Mouse (Mus musculus) B cell, adult 2 months (primary cell): ENCODE data around the gene Slc26a5.
A peak's percentile ranks its signal among the peaks of the same experiment; 100 is the strongest.

Source experiments
- DNase-seq, 2 experiments: peaks; one replicate each; pipeline ENCODE4 v3.0.0; 2022

Gene Slc26a5

GRCm38 (mm10) chr5:21865346-21866107 lies at the start of gene Slc26a5:
Gene Slc26a5 (minus strand): TSS chr5:21865604.
- DNase-seq, result no peak

DNA sequence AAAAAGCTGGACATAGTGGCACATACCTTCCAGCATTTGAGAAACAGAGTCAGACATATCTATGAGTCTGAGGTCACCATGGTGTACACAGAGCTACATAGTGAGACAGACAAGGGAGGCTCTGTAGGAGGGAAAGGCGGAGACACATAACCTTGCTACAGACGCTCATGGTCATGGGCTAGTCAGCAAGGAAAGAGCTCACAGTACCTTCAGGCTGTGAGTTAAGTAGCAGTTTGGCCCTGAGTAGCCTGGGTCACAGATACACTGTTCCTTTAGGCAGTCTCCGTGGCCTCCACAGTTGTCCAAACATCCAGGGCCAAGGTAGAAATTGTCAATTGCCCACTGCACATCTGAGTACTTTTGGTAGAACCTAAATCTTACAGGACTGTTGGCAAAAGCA lies 49.4 kb upstream of the Slc26a5 start:
- no peak for DNase-seq

DNA sequence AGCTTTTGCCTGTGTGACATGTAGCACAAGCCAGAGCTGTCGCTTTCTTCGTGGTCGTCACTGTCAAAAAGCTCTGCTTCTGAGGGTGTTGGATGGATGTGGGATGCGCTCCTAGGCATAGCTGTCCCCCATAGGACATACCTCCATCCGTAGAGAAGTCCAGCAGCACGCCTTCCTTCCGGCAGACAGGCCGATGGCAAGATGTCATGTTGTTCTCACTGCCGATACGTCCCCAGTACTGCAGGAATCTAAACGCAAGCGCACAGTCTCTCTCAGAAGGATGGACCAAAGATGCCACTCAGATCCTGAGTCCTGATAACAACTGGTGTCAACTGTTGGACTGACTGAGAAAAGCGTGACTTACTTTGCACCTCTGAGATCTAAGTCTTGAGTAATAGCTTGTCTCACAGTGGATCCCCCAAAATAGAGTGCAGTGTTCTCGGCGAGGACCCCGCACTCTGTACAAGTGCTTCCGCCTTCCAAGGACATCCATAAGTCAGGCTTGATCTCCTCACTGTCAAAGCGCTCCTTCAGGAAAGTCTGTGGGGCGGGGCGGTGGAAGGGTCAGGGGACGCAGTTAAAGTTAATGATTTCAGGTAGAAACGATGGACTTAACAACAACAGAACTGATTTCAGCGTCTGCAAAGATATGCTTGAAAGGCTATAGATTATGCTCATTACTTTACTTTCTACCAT lies 47.6 kb upstream of the Slc26a5 start:
- DNase-seq, result no peak

DNA sequence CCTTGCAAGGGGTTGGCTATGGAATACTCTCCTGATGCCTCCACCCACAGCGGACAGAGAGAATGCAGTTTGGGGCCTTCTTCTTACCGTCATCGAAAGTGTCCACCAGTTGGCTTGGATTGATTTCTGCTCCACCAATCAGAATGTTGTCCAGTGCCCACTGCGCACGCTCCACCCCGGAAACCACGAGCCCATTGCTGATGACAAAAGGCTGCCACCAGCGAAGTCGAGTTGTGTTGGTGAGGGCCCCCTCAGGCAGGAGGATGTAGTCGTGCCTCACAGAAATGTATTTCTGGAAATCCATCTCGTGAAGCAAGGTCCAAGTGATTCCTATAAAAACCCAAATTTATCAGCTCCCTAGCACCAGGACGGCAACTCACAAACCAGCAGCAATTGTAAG lies 45.3 kb upstream of the Slc26a5 start:
- no peak for DNase-seq

GRCm38 (mm10) chr5:21909713-21910112 lies 44.3 kb upstream of the Slc26a5 start:
- DNase-seq, result no peak

GRCm38 (mm10) chr5:21901411-21901810 lies 36.0 kb upstream of the Slc26a5 start:
- DNase-seq, result no peak

DNA sequence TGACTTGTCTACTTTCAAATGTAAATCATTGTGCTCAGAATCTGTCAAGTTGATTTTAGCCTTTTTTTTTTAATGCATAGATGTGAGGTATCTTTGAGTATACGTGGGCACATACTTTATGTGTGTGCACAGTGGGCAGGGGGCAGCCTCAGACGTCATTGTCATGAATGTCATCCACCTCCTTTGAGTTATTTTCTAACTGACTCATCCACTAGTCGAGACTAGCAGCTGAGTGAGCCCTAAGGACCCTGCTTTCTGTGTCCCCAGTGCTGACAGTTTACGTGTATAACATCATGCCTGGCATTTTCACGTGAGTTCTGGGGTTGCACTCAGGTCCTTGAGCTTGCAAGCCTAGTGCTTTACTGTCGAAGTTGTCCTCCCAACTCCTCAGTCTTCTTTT lies 35.5 kb upstream of the Slc26a5 start:
- DNase-seq, result no peak

DNA sequence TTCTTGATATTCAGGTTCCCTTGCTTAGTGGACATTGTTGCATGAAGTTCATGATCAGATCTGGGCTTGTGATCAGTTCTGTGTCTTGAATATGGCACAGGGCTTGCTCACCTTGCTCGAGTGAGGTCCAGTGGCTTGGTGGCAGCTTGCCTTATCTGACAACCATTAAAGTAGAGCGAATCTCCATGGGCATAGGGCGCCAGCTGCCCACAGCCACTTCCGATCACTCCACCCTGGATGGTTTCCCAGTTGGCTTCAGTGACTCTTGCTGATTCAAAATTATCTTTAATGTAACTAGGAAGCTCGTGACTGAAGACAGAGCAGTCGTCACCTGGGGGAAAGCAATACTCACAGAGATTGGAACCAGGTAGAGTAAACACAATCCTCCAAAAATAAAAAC lies 33.5 kb upstream of the Slc26a5 start:
- DNase-seq, result no peak

GRCm38 (mm10) chr5:21896586-21896985 lies 31.2 kb upstream of the Slc26a5 start:
- no peak for DNase-seq

DNA sequence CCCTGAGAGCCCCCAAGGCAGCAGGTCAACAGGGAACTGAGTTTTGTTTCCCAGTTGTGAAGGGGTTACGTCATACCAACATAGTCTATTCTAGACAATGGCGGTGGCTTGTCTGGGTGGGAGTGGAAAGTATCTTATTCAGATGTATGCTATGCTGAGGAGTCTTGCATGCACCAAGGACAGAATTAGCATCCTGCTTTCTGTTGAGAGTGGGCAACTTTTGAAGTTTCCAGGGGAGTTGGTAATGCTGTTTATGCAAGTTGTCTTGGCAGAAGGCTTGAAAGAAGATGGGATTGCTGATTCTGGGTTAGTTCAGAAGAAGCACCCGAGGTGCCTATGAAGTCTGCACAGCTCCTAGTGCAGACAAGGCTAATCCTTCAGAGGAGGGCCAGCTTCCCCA lies 28.8 kb upstream of the Slc26a5 start:
- DNase-seq, result no peak

GRCm38 (mm10) chr5:21866750-21867149 lies 1.3 kb upstream of the Slc26a5 start:
- DNase-seq, result no peak

GRCm38 (mm10) chr5:21866311-21866712 lies 908 bp upstream of the Slc26a5 start:
- DNase-seq, result no peak

GRCm38 (mm10) chr5:21858653-21859052 lies 6.8 kb downstream of the Slc26a5 start:
- no peak for DNase-seq

GRCm38 (mm10) chr5:21851679-21852340 lies 13.6 kb downstream of the Slc26a5 start:
- no peak for DNase-seq

DNA sequence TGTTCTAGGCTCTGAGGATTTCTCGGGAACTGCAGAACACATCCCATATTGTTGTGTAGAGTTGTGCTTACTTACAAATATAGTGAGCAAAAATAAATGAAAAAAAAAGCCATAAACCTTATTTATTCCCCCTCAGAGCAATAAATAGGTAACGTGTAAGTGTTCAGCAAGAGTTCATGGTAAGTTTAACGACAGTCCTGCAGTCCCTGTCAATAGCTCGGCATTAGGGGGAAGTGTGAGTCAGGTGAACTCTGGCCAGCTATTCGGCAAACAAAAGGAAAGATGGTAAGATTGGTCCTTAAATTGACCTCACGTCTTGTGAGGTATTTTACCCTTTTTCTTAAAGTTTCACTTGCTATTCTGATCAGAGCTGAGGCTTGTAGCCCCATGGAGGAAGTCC lies 18.0 kb downstream of the Slc26a5 start:
- DNase-seq, result no peak

GRCm38 (mm10) chr5:21846616-21847290 lies 18.7 kb downstream of the Slc26a5 start:
- no peak for DNase-seq

DNA sequence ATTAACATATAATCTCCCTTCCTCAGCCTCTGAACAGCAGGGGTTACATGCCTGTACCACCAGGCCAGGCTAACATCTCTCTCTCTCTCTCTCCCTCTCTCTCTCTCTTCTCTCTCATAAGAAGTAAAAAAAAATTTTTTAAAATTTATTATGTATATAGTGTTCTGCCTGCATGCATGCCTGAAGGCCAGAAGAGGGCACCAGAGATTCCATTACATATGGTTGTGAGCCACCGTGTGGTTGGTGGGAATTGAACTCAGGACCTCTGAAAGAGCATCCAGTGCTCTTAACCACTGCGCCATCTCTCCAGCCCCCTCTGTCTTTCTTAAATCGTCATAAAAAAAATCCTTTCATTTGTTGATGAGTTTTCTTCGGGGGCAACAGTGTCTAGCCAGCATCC lies 20.7 kb downstream of the Slc26a5 start:
- DNase-seq, result no peak

GRCm38 (mm10) chr5:21831761-21832160 lies 33.6 kb downstream of the Slc26a5 start:
- DNase-seq, result no peak

- no peak for DNase-seq
Measured at GRCm38 (mm10) chr5:21828855-21829254, 36.5 kb downstream of the Slc26a5 start.

DNA sequence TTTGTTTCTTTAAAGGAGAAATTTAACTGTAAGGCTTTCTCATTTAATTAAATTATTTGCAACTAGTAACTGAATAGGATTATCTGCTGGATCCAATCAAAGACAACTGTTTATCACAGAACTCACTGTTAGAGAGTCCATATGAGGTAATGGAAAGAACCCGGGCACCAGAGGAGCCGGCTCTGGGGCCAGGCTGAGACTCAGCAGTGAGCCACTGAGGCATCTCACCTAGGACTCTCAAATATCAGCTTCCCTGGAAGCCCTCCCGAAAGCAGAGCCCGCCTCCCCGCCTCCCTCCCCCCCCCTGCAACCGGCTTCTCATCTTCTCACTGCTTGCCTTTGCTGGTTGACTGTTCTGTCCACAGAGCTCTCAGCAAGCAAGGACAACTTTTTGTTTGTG lies 37.8 kb downstream of the Slc26a5 start:
- DNase-seq, result no peak

DNA sequence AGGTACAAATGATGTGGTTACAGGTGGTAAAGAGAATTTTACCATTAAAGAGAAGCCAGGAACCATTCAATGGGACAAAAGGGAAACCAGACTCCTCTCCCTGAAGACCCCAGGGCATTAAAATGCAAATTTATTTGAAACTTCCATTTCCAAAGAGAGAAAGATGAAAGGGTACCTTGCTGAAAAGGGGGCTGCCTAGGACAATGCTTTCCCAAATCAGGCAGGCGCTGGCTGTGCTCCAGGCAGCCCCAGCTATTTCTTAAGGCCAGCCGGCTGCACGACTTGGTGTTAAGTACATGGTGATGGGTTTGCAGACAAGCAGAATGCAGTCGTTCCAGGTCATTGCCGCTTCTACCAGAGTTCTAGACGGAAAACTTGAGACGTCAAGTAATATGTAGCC lies 39.0 kb downstream of the Slc26a5 start:
- DNase-seq, result no peak

- DNase-seq, result peak; percentile 59 to 66
Measured at GRCm38 (mm10) chr5:21813994-21814393, 51.4 kb downstream of the Slc26a5 start.

GRCm38 (mm10) chr5:21810924-21811323 lies 54.5 kb downstream of the Slc26a5 start:
- DNase-seq, result no peak
